Mouse (Mus musculus) C2C12 (cell line): ENCODE measurements around the gene Zfhx3. TPM values are rescaled to one million over a fixed set of nuclear protein-coding genes. Genes with fewer than 3 reads are reported as not detected.

ENCODE experiments used
- H3K27me3 ChIP-seq: one replicate; pipeline ENCODE4 v1.6.1; 2011; ENCODE audit not compliant: control insufficient read depth, insufficient read depth, insufficient read length
- H3K36me3 ChIP-seq: one replicate; pipeline ENCODE4 v1.6.1; 2011; ENCODE audit not compliant: control insufficient read depth, insufficient read depth
- H3K4me3 ChIP-seq: one replicate; pipeline ENCODE4 v1.5.1; 2011; ENCODE audit warnings: mild to moderate bottlenecking, control low read depth; ENCODE audit not compliant: poor library complexity, insufficient read depth, severe bottlenecking
- H3K79me2 ChIP-seq: one replicate; pipeline ENCODE4 v1.6.1; 2011; ENCODE audit not compliant: control insufficient read depth, insufficient read depth
- H3K79me3 ChIP-seq: one replicate; pipeline ENCODE4 v1.6.1; 2011; ENCODE audit warnings: low read depth, control low read depth
- H3ac ChIP-seq: one replicate; pipeline ENCODE3; 2011; ENCODE audit warnings: low read depth; ENCODE audit not compliant: control insufficient read depth, insufficient read length
- CEBPB ChIP-seq: IDR thresholded peaks from one replicate; pipeline ENCODE4 v1.6.1; 2011; ENCODE audit warnings: low read depth, mild to moderate bottlenecking, control low read depth, moderate library complexity
- CTCF ChIP-seq: IDR thresholded peaks from one replicate; pipeline ENCODE4 v1.5.1; 2011; ENCODE audit not compliant: control insufficient read depth, insufficient read depth, insufficient read length
- FOSL1 ChIP-seq: IDR thresholded peaks from one replicate; pipeline ENCODE4 v1.8.0; 2011; ENCODE audit warnings: mild to moderate bottlenecking, low read length; ENCODE audit not compliant: poor library complexity, insufficient read depth, severe bottlenecking
- MAX ChIP-seq: IDR thresholded peaks from one replicate; pipeline ENCODE4 v1.6.1; 2011; ENCODE audit warnings: mild to moderate bottlenecking, control low read depth
- MYOD1 ChIP-seq: IDR thresholded peaks from one replicate; pipeline ENCODE4 v1.6.1; 2011; ENCODE audit warnings: low read depth; ENCODE audit not compliant: control insufficient read depth, insufficient read length
- MYOG ChIP-seq: IDR thresholded peaks from one replicate; pipeline ENCODE4 v1.6.1; 2011; ENCODE audit not compliant: control insufficient read depth, insufficient read length; ENCODE audit errors: extremely low read depth
- USF1 ChIP-seq: IDR thresholded peaks from one replicate; pipeline ENCODE4 v1.6.1; 2011; ENCODE audit warnings: low read depth, mild to moderate bottlenecking, control low read depth, moderate library complexity
- polyA plus RNA-seq: library from polyadenylated mRNA; unstranded; fragments of >200 nt; fragmentation: generic; extraction: Trizol; gene quantifications from one replicate; pipeline ENCODE4 v1.2.1, GENCODE M21; 2012; ENCODE audit warnings: missing spikeins

Zfhx3 gene
- polyA plus RNA-seq, 1 experiment: 4.3 TPM

- no peak overlapping the region for H3ac ChIP-seq
- TF ChIP-seq FOSL1 (no peak), MYOD1 (no peak), USF1 (no peak), MAX (no peak), MYOG (no peak), CTCF (no peak), CEBPB (no peak)
- no peak overlapping the region for H3K4me3 ChIP-seq
- H3K79me3 ChIP-seq: no peaks in the 10 kb centered on the region
- H3K79me2 ChIP-seq: no peaks in the 10 kb centered on the region
- no peaks in the 10 kb centered on the region for H3K36me3 ChIP-seq
- H3K27me3 ChIP-seq: no peaks in the 10 kb centered on the region
These were observed 297.1 kb downstream of the Zfhx3 start for GRCm38 (mm10) chr8:108239531-108239930.

- TF ChIP-seq MYOD1: no peak
- TF ChIP-seq CEBPB: no peak
- TF ChIP-seq FOSL1: no peak
- TF ChIP-seq CTCF: no peak
- no peak for TF ChIP-seq USF1
- TF ChIP-seq MAX: no peak
- no peak for TF ChIP-seq MYOG
- no peak overlapping the region for H3ac ChIP-seq
- no peaks in the 10 kb centered on the region for H3K79me2 ChIP-seq
- no peaks in the 10 kb centered on the region for H3K36me3 ChIP-seq
- H3K27me3 ChIP-seq: no peaks in the 10 kb centered on the region
- H3K79me3 ChIP-seq: no peaks in the 10 kb centered on the region
- no peak overlapping the region for H3K4me3 ChIP-seq
These were observed 298.7 kb downstream of the Zfhx3 start for GRCm38 (mm10) chr8:108241041-108241690.

GRCm38 (mm10) chr8:108243270-108243669, 300.8 kb downstream of the Zfhx3 start:
- Histone ChIP-seq H3K36me3 (no peaks in the 10 kb centered on the region), H3K4me3 (no peak overlapping the region), H3K27me3 (no peaks in the 10 kb centered on the region), H3K79me2 (no peaks in the 10 kb centered on the region), H3ac (no peak overlapping the region), H3K79me3 (no peaks in the 10 kb centered on the region)
- TF ChIP-seq MYOD1 (no peak), FOSL1 (no peak), CTCF (no peak), MYOG (no peak), CEBPB (no peak), MAX (no peak), USF1 (no peak)

GRCm38 (mm10) chr8:108244636-108245494, 302.4 kb downstream of the Zfhx3 start:
- Histone ChIP-seq H3ac (no peak overlapping the region), H3K4me3 (no peak overlapping the region), H3K79me3 (no peaks in the 10 kb centered on the region), H3K36me3 (no peaks in the 10 kb centered on the region), H3K79me2 (no peaks in the 10 kb centered on the region), H3K27me3 (no peaks in the 10 kb centered on the region)
- no peak for TF ChIP-seq MYOG
- no peak for TF ChIP-seq MYOD1
- TF ChIP-seq MAX: no peak

- no peaks in the 10 kb centered on the region for H3K36me3 ChIP-seq
- H3K79me3 ChIP-seq: no peaks in the 10 kb centered on the region
- no peak overlapping the region for H3ac ChIP-seq
- TF ChIP-seq FOSL1: no peak
- no peak for TF ChIP-seq CTCF
- TF ChIP-seq CEBPB: no peak
- no peak for TF ChIP-seq MYOD1
- no peaks in the 10 kb centered on the region for H3K79me2 ChIP-seq
- H3K27me3 ChIP-seq: no peaks in the 10 kb centered on the region
- no peak overlapping the region for H3K4me3 ChIP-seq
These were observed 303.1 kb downstream of the Zfhx3 start for GRCm38 (mm10) chr8:108245575-108245974.
